ENCODE assay signal across 30 mouse cellular contexts in the genomic region with DNA sequence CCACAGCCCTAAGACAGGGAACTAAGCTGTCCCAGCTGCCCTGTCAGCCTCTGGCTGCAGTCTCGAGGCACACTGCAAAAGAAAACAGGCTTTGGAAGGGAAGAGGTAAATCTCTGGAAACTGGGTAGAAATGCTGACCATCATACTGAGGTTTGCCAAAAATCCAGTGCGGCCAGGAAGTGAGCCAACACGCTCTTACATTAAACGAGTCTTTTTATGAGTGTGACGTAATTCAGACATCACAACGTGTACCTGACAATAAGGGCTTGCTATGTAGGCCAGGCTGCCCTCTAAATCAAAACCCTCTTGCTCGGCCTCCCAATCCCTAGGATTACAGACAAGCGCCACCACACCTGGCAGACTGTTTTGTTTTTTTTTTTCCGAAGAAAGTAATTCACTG. TPM values are rescaled to one million over a fixed set of nuclear protein-coding genes. Genes with fewer than 3 reads are reported as not detected.
DNase-seq lines count a peak whose midpoint lies in the region; ATAC-seq and TF ChIP-seq lines count a peak whose summit lies in the region.
"Had no signal": no experiment of that assay in that cellular context is flagged by ENCODE, and none has a peak within 500 bp of the region (broad histone marks: within the 10 kb centered on the region; RNA-seq: fewer than 3 reads in every experiment).

No protein-coding gene starts in this region.

- intact Hi-C loops in gastrocnemius, postnatal 14 days (cut with DNase I; ENCODE audit: low total_unique reads), result no loop called here

- ATAC-seq in limb, embryonic 13.5 days (ENCODE audit: low FRiP score, low read depth), result peak; percentile 55; the same call in 1 of the 2 replicates
- ATAC-seq in stomach, embryonic 16.5 days (ENCODE audit: insufficient read depth, low FRiP score), result no peak
- no peak for ATAC-seq in stomach, postnatal 0 days (ENCODE audit: low FRiP score, low TSS enrichment)
- ATAC-seq: activated CD4-positive, CD25-positive, alpha-beta regulatory T cell, adult 4 months; CD4-positive, CD25-positive, alpha-beta regulatory T cell, adult 4 months; forebrain, embryonic 13.5 days; forebrain, embryonic 16.5 days; hindbrain, postnatal 0 days; inflammation-experienced regulatory T-cells, adult 6 months had no signal

- no peak overlapping the region for H3K4me3 ChIP-seq in limb, embryonic 13.5 days
- H3K4me3 ChIP-seq in limb, embryonic 10.5 days, result no peak overlapping the region
- H3K4me3 ChIP-seq in stomach, embryonic 16.5 days (replicated peaks; ENCODE audit: low read length), result no peak overlapping the region
- no peak overlapping the region for H3K4me3 ChIP-seq in stomach, postnatal 0 days (ENCODE audit: low read depth, low read length)
- H3K4me3 ChIP-seq: embryonic facial prominence, embryonic 12.5 days; embryonic facial prominence, embryonic 15.5 days; forebrain, embryonic 10.5 days; forebrain, embryonic 13.5 days had no signal

- H3K9me3 ChIP-seq in limb, embryonic 13.5 days, result no peaks in the 10 kb centered on the region
- no peaks in the 10 kb centered on the region for H3K9me3 ChIP-seq in limb, embryonic 10.5 days (replicated peaks)
- H3K9me3 ChIP-seq in stomach, embryonic 16.5 days (replicated peaks; ENCODE audit: control insufficient read depth, low read length), result no peaks in the 10 kb centered on the region
- no peaks in the 10 kb centered on the region for H3K9me3 ChIP-seq in stomach, postnatal 0 days (ENCODE audit: control insufficient read depth, low read length)
- H3K9me3 ChIP-seq: embryonic facial prominence, embryonic 12.5 days; embryonic facial prominence, embryonic 15.5 days; forebrain, embryonic 10.5 days; forebrain, embryonic 13.5 days had no signal

- no peaks in the 10 kb centered on the region for H3K36me3 ChIP-seq in limb, embryonic 13.5 days
- no peaks in the 10 kb centered on the region for H3K36me3 ChIP-seq in limb, embryonic 10.5 days
- no peaks in the 10 kb centered on the region for H3K36me3 ChIP-seq in stomach, embryonic 16.5 days (ENCODE audit: control insufficient read depth, insufficient read depth, low read length)
- no peaks in the 10 kb centered on the region for H3K36me3 ChIP-seq in stomach, postnatal 0 days (ENCODE audit: control insufficient read depth, insufficient read depth, low read length)
- H3K36me3 ChIP-seq: embryonic facial prominence, embryonic 12.5 days; embryonic facial prominence, embryonic 15.5 days; forebrain, embryonic 10.5 days had no signal

- H3K27me3 ChIP-seq in limb, embryonic 13.5 days, result no peaks in the 10 kb centered on the region
- 0 out of 2 replicates have a peak, but pooled peaks cover 3% of the 10 kb centered on the region for H3K27me3 ChIP-seq in limb, embryonic 10.5 days (ENCODE audit: low read depth, poor library complexity, severe bottlenecking)
- no peaks in the 10 kb centered on the region; the same call in 1 of the 2 replicates for H3K27me3 ChIP-seq in stomach, embryonic 16.5 days (ENCODE audit: control insufficient read depth, insufficient read depth, low read length)
- H3K27me3 ChIP-seq in stomach, postnatal 0 days (ENCODE audit: control insufficient read depth, insufficient read depth, low read length), result no peaks in the 10 kb centered on the region
- H3K27me3 ChIP-seq: embryonic facial prominence, embryonic 12.5 days; embryonic facial prominence, embryonic 15.5 days; forebrain, embryonic 13.5 days had no signal

- H3K9ac ChIP-seq in limb, embryonic 13.5 days, result no peak overlapping the region
- H3K9ac ChIP-seq in stomach, embryonic 16.5 days (ENCODE audit: low read length), result peak overlapping the region; percentile 24; the same call in 1 of the 2 replicates
- no peak overlapping the region for H3K9ac ChIP-seq in stomach, postnatal 0 days (ENCODE audit: low read length)
- H3K9ac ChIP-seq: embryonic facial prominence, embryonic 12.5 days; embryonic facial prominence, embryonic 15.5 days; forebrain, embryonic 13.5 days; hindbrain, embryonic 14.5 days had no signal

- H3K27ac ChIP-seq in limb, embryonic 13.5 days, result no peak overlapping the region; the same call in 1 of the 2 replicates
- H3K27ac ChIP-seq in limb, embryonic 10.5 days, result no peak overlapping the region
- H3K27ac ChIP-seq in stomach, embryonic 16.5 days (ENCODE audit: low read length), result no peak overlapping the region
- no peak overlapping the region for H3K27ac ChIP-seq in stomach, postnatal 0 days (replicated peaks)
- H3K27ac ChIP-seq: embryonic facial prominence, embryonic 12.5 days; embryonic facial prominence, embryonic 15.5 days; forebrain, embryonic 10.5 days; forebrain, embryonic 13.5 days; hindbrain, embryonic 14.5 days; hindbrain, postnatal 0 days had no signal

- DNase-seq in limb, embryonic 10.5 days (ENCODE audit: low spot score), result no peak
- no peak for DNase-seq in stomach, postnatal 0 days (ENCODE audit: low spot score)
- DNase-seq in fibroblast of lung, adult 2 months (ENCODE audit: low read depth), result peak; percentile 65
- DNase-seq in adrenal gland, postnatal 36 days, result no peak
- no peak for DNase-seq in gastrocnemius, postnatal 14 days
- DNase-seq: adrenal gland, adult 8-10 months; adrenal gland, postnatal 25 days; cerebellum, adult 18-20 months; cerebellum, adult 9-10 months; cerebellum, postnatal 14 days; gastrocnemius, postnatal 10 days; heart, adult 11 months; heart, postnatal 14 days; heart, postnatal 4 days had no signal

- no peak for TF ChIP-seq EP300 in stomach, postnatal 0 days (optimal IDR thresholded peaks at IDR 0.05)

- 32% methylated on average over 9 of the region's 9 CpGs for WGBS in limb, embryonic 13.5 days
- 78% methylated on average over 9 of the region's 9 CpGs for WGBS in limb, embryonic 10.5 days
- WGBS in stomach, embryonic 16.5 days, result 58% methylated on average over 9 of the region's 9 CpGs
- 38% methylated on average over 9 of the region's 9 CpGs for WGBS in stomach, postnatal 0 days

- TF ChIP-seq CTCF in stomach, postnatal 0 days (IDR thresholded peaks at IDR 0.05; ENCODE audit: low read depth), result no peak

- H3K4me2 ChIP-seq in limb, embryonic 13.5 days (replicated peaks), result no peak overlapping the region
- H3K4me2 ChIP-seq in stomach, embryonic 16.5 days (ENCODE audit: low read depth, low read length), result no peak overlapping the region
- no peak overlapping the region for H3K4me2 ChIP-seq in stomach, postnatal 0 days (replicated peaks; ENCODE audit: low read depth)
- H3K4me2 ChIP-seq: embryonic facial prominence, embryonic 12.5 days; embryonic facial prominence, embryonic 15.5 days; forebrain, embryonic 13.5 days; heart, embryonic 11.5 days; hindbrain, embryonic 14.5 days had no signal

- H3K4me1 ChIP-seq in limb, embryonic 13.5 days, result peaks cover 13% of the 10 kb centered on the region
- peaks cover 7% of the 10 kb centered on the region; the same call in 1 of the 2 replicates for H3K4me1 ChIP-seq in limb, embryonic 10.5 days
- 0 out of 2 replicates have a peak, but pooled peaks cover 3% of the 10 kb centered on the region for H3K4me1 ChIP-seq in stomach, embryonic 16.5 days (ENCODE audit: control insufficient read depth, insufficient read depth, low read length)
- no peaks in the 10 kb centered on the region for H3K4me1 ChIP-seq in stomach, postnatal 0 days (replicated peaks; ENCODE audit: control insufficient read depth, insufficient read depth)
- H3K4me1 ChIP-seq: embryonic facial prominence, embryonic 12.5 days; forebrain, embryonic 10.5 days; forebrain, embryonic 13.5 days had no signal

RNA-seq across cellular contexts. Expression of a gene that starts 19.3 kb away (rescaled TPM):
- polyA plus RNA-seq in limb, embryonic 13.5 days (2015; fragmentation: Nextera tagmentation; extraction: Ambion mirVana), result 2.0 and 2.1 TPM in 2 replicates
- 1.1 and 1.3 TPM in 2 replicates for polyA plus RNA-seq in limb, embryonic 10.5 days (2016; fragmentation: Nextera tagmentation; extraction: Ambion mirVana)
- polyA plus RNA-seq in stomach, embryonic 16.5 days (2015; fragmentation: Nextera tagmentation; extraction: Ambion mirVana), result 3.3 and 3.4 TPM in 2 replicates
- 1.6 and 1.7 TPM in 2 replicates for polyA plus RNA-seq in stomach, postnatal 0 days (2015; fragmentation: Nextera tagmentation; extraction: Ambion mirVana)
- total RNA-seq in adrenal gland, postnatal 36 days (2021), result 1 to 10 TPM; 2.0 TPM
- total RNA-seq in gastrocnemius, postnatal 14 days (2021), result 10 to 100 TPM; 41.7 to 45.1 TPM
- total RNA-seq: common myeloid progenitor, adult 5-6 weeks; MEL had no signal
- polyA plus RNA-seq: activated CD4-positive, CD25-positive, alpha-beta regulatory T cell, adult 4 months; C2C12; CD4-positive, CD25-positive, alpha-beta regulatory T cell, adult 4 months; inflammation-experienced regulatory T-cells, adult 6 months had no signal

RNA-seq across cellular contexts. Expression of a gene that starts 20.2 kb away (rescaled TPM):
- polyA plus RNA-seq in limb, embryonic 13.5 days (2015; fragmentation: Nextera tagmentation; extraction: Ambion mirVana), result 47.1 and 50.5 TPM in 2 replicates
- 22.2 and 23.3 TPM in 2 replicates for polyA plus RNA-seq in limb, embryonic 10.5 days (2016; fragmentation: Nextera tagmentation; extraction: Ambion mirVana)
- 57.8 and 61.0 TPM in 2 replicates for polyA plus RNA-seq in stomach, embryonic 16.5 days (2015; fragmentation: Nextera tagmentation; extraction: Ambion mirVana)
- 76.3 and 83.1 TPM in 2 replicates for polyA plus RNA-seq in stomach, postnatal 0 days (2015; fragmentation: Nextera tagmentation; extraction: Ambion mirVana)
- 10 to 100 TPM; 51.1 to 61.4 TPM for total RNA-seq in adrenal gland, postnatal 36 days (2021)
- total RNA-seq in gastrocnemius, postnatal 14 days (2021), result 10 to 100 TPM; 12.4 to 16.8 TPM

RNA-seq across cellular contexts. Expression of a gene that starts 48.8 kb away (rescaled TPM):
- 58.0 and 64.7 TPM in 2 replicates for polyA plus RNA-seq in limb, embryonic 13.5 days (2015; fragmentation: Nextera tagmentation; extraction: Ambion mirVana)
- polyA plus RNA-seq in limb, embryonic 10.5 days (2016; fragmentation: Nextera tagmentation; extraction: Ambion mirVana), result 23.6 and 29.2 TPM in 2 replicates
- 55.7 and 56.4 TPM in 2 replicates for polyA plus RNA-seq in stomach, embryonic 16.5 days (2015; fragmentation: Nextera tagmentation; extraction: Ambion mirVana)
- 83.5 and 86.2 TPM in 2 replicates for polyA plus RNA-seq in stomach, postnatal 0 days (2015; fragmentation: Nextera tagmentation; extraction: Ambion mirVana)
- 10 to 100 TPM; 70.5 to 73.8 TPM for total RNA-seq in adrenal gland, postnatal 36 days (2021)
- 10 to 100 TPM; 48.0 to 48.7 TPM for total RNA-seq in gastrocnemius, postnatal 14 days (2021)
